Mouse (Mus musculus) ES-E14 (cell line): ENCODE data around the gene Tob1. TPM values are rescaled to one million over a fixed set of nuclear protein-coding genes. Genes with fewer than 3 reads are reported as not detected.

Source experiments
- DNase-seq: peaks from one replicate; pipeline ENCODE4 v3.0.0-alpha.2; 2013; ENCODE audit warnings: low read depth, low spot score
- H3K27ac ChIP-seq: 2 replicates; pipeline ENCODE4 v1.5.1; 2012; ENCODE audit warnings: low read depth, mild to moderate bottlenecking, low read length, moderate library complexity, mixed read lengths; ENCODE audit not compliant: poor library complexity, insufficient read depth, severe bottlenecking
- H3K36me3 ChIP-seq: 2 replicates; pipeline ENCODE4 v1.6.1; 2012; ENCODE audit warnings: mild to moderate bottlenecking, low read length, moderate library complexity, mixed read lengths; ENCODE audit not compliant: control insufficient read depth, poor library complexity, insufficient read depth, severe bottlenecking
- H3K4me1 ChIP-seq, 2 experiments: fragments of 150-350 bp in 1 of 2; sonication (generic) in 1 of 2; 2 replicates each; pipeline ENCODE4 v1.6.1; 2012; ENCODE audit warnings: low read length in 2 of 2, mild to moderate bottlenecking in 1 of 2, mixed read lengths in 1 of 2; ENCODE audit not compliant: control insufficient read depth in 2 of 2, insufficient read depth in 2 of 2, poor library complexity in 1 of 2
- H3K4me3 ChIP-seq, 2 experiments: fragments of 150-350 bp in 1 of 2; sonication (generic) in 1 of 2; 2 replicates each; pipeline ENCODE4 v1.5.1; 2012; ENCODE audit warnings: low read length in 2 of 2, low read depth in 1 of 2, mild to moderate bottlenecking in 1 of 2, mixed read lengths in 1 of 2; ENCODE audit not compliant: insufficient read depth in 1 of 2, poor library complexity in 1 of 2, severe bottlenecking in 1 of 2
- H3K9ac ChIP-seq: 2 replicates; pipeline ENCODE4 v1.6.1; 2012; ENCODE audit warnings: low read depth, mild to moderate bottlenecking, low read length, mixed read lengths; ENCODE audit not compliant: poor library complexity, insufficient read depth, severe bottlenecking
- H3K9me3 ChIP-seq: fragments of 150-350 bp; sonication (generic); 2 replicates; pipeline ENCODE4 v1.6.1; 2012; ENCODE audit warnings: low read depth, mild to moderate bottlenecking, low read length; ENCODE audit not compliant: control insufficient read depth, insufficient read depth
- CHD2 ChIP-seq: IDR thresholded peaks from 2 replicates; pipeline ENCODE4 v1.6.1; 2014; ENCODE audit warnings: mild to moderate bottlenecking, low read depth, low read length, inconsistent platforms
- HCFC1 ChIP-seq: IDR thresholded peaks from 2 replicates; pipeline ENCODE4 v1.6.1; 2012; ENCODE audit warnings: low read length, inconsistent platforms, borderline replicate concordance; ENCODE audit not compliant: insufficient read depth
- MAFK ChIP-seq: IDR thresholded peaks from 2 replicates; pipeline ENCODE4 v1.6.1; 2014; ENCODE audit warnings: mild to moderate bottlenecking, low read depth, low read length, inconsistent platforms; ENCODE audit not compliant: insufficient read depth
- ZC3H11A ChIP-seq: IDR thresholded peaks from 2 replicates; pipeline ENCODE4 v1.6.1; 2012; ENCODE audit warnings: low read depth, mild to moderate bottlenecking, inconsistent platforms, low read length, borderline replicate concordance
- ZNF384 ChIP-seq: IDR thresholded peaks from 2 replicates; pipeline ENCODE4 v1.6.1; 2012; ENCODE audit warnings: low read depth, low read length, inconsistent platforms
- in situ Hi-C, 2 experiments: fragments of 600-800 bp; cut with MboI; formaldehyde crosslinking; loops; one replicate each; pipeline ENCODE4 v1.15.1; 2025; ENCODE audit warnings: low sequenced_read_pairs in 2 of 2, inconsistent platforms in 1 of 2; ENCODE audit not compliant: unreplicated experiment in 2 of 2
- total RNA-seq: library from RNA; depleted of rRNA; stranded (reverse); fragments of 300-350 nt; gene quantifications from 2 replicates; pipeline ENCODE4 v1.2.3, GENCODE M21; 2012; rRNA removed

Gene Tob1
- total RNA-seq, result 10.8 and 11.3 TPM in 2 replicates

DNA sequence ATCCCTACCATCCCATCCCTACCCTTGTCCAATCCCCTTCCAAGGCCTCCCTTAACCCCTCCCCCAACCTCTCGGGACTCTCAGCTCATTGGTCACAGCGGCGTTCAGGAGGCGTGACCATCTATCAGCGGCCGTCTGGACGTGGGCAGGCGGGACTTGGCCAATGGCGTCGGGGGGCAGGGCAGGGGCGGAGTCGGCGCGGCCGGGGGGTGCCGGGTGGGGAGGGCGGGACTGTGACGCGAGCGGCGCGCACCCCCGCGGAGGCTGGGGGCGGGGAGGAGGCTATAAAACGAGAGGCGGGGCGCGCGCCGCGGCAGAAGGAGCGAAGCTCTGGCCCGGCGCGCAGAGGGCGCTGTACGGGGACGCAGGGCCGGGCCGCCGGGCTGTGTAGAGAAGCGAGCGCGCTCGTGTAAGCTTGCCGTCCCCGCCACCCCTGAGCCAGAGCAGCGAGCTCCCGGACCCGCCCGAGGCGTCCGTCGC is at the start of gene Tob1:
Gene Tob1 (plus strand): TSS at position 331 of the 480 bp plus-strand sequence.
- Histone ChIP-seq H3K4me1 (peaks cover 3 to 8% of the 10 kb centered on the region in 2 experiments; a peak in 2 of 4 replicates), H3K36me3 (peaks cover 12% of the 10 kb centered on the region), H3K4me3 (peak within 1 kb of the TSS; percentile 80 to 94), H3K27ac (peak within 1 kb of the TSS; percentile 91), H3K9me3 (no peaks in the 10 kb centered on the region), H3K9ac (peak within 1 kb of the TSS; percentile 93)
- peak; percentile 100 for DNase-seq
- TF ChIP-seq CHD2, result no peak
- peak; percentile 67; the same call in 1 of the 2 replicates for TF ChIP-seq HCFC1
- in situ Hi-C loops, result no loop called here

DNA sequence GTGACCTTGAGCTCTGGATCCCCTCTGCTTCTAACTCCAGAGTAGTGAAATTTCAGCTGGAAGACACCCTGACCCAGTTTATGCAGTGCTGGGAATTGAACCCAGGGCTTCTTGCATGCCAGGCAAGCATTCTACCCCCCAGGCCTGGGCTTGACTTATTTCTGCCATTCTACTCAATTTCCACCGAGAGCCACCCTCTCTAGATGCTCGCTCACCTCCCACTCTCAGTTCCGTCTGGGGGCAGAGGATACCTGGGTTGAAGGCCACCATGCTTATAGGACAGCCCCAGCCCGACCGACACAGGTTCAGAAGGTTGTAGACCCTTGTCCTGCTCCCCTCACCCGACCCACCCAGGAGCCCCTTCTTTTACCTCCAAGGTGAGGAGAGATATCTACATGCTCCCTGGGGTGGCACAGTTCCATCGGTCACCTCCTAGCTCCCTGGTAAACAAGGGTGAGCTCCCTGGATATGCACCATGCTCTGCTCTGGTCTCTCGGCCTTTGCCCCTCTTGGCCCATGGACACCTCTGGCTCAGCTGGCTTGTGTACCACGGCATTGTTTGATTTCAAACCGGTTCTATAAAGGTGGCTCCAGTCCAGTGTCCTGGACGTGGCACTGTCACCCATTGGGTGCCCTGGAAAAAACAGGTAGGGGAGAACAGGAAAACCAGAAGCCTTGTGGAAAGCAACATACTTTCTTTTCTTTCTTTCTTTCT is 49.2 kb upstream of the Tob1 start:
- no peak for DNase-seq
- TF ChIP-seq CHD2 (no peak), ZC3H11A (no peak), MAFK (no peak), ZNF384 (no peak), HCFC1 (no peak)
- H3K36me3 ChIP-seq, result no peaks in the 10 kb centered on the region
- no peak overlapping the region for H3K27ac ChIP-seq
- H3K9ac ChIP-seq, result no peak overlapping the region
- H3K4me3 ChIP-seq, result no peak overlapping the region
- in situ Hi-C loops, result no loop called here
- H3K4me1 ChIP-seq, result peaks cover 13 to 49% of the 10 kb centered on the region in 2 experiments
- no peaks in the 10 kb centered on the region for H3K9me3 ChIP-seq

GRCm38 (mm10) chr11:94163005-94163767 is 48.1 kb upstream of the Tob1 start:
- Histone ChIP-seq H3K9me3 (no peaks in the 10 kb centered on the region), H3K4me3 (no peak overlapping the region), H3K4me1 (peaks cover 15 to 57% of the 10 kb centered on the region in 2 experiments), H3K36me3 (no peaks in the 10 kb centered on the region), H3K9ac (no peak overlapping the region), H3K27ac (no peak overlapping the region)
- TF ChIP-seq ZC3H11A (no peak), ZNF384 (no peak), HCFC1 (no peak), CHD2 (no peak), MAFK (no peak)
- in situ Hi-C loops, result no loop called here
- DNase-seq, result no peak

DNA sequence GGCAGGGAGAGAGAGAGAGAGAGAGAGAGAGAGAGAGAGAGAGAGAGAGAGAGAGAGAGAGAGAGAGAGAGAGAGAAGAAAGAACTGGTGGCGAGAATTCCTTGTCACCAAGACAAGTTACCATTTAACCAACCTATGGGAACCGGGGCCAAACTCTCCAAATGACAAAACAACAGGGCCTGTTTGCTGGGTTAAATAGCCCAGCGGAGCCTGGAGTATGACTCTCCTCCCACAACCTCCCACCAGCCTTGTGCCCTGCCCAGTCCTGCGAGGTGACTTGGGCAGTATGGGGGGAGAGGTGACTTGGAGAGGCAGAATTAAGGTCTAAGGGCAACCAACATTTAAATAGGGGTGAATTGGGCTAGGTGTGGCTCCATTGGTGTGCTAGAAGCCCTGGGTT is 45.5 kb upstream of the Tob1 start:
- Histone ChIP-seq H3K4me1 (peaks cover 10 to 45% of the 10 kb centered on the region in 2 experiments; a peak in 3 of 4 replicates), H3K27ac (no peak overlapping the region), H3K9ac (no peak overlapping the region), H3K4me3 (no peak overlapping the region), H3K9me3 (no peaks in the 10 kb centered on the region), H3K36me3 (no peaks in the 10 kb centered on the region)
- in situ Hi-C loops, result no loop called here
- TF ChIP-seq ZNF384 (no peak), HCFC1 (no peak)
- DNase-seq, result no peak
